Mouse (Mus musculus) urinary bladder, adult 18-20 months (tissue): ENCODE measurements at regions not wholly inside any gene's neighbourhood (a gene's known extent, or its start where the extent isn't known, plus 50 kb on each side); places are given as distances from the start of the nearest gene placed in this dataset.

Experiments
- DNase-seq, 2 experiments: peaks; one replicate each; pipeline ENCODE4 v3.0.0; 2022; ENCODE audit warnings: low spot score in 2 of 2, mixed read lengths in 2 of 2

GRCm38 (mm10) chr17:47140969-47141842 is 130.8 kb upstream of the Ubr2 start:
- DNase-seq = peak in 1 of 2 experiments; percentile 46

GRCm38 (mm10) chr17:47140241-47140968 is 130.0 kb upstream of the Ubr2 start:
- peak in 1 of 2 experiments; percentile 53 for DNase-seq

- DNase-seq = peak; percentile 74 to 88
Measured at GRCm38 (mm10) chr17:47139730-47140231, 129.4 kb upstream of the Ubr2 start.

GRCm38 (mm10) chr17:47139171-47139617 is 128.8 kb upstream of the Ubr2 start:
- DNase-seq = no peak

- no peak for DNase-seq
Measured at GRCm38 (mm10) chr17:47138174-47138573, 127.8 kb upstream of the Ubr2 start.

- DNase-seq = no peak
Measured at GRCm38 (mm10) chr17:47135391-47135790, 125.0 kb upstream of the Ubr2 start.

- no peak for DNase-seq
Measured at GRCm38 (mm10) chr17:47133785-47134184, 123.4 kb upstream of the Ubr2 start.

- DNase-seq = no peak
Measured at GRCm38 (mm10) chr17:47127571-47127970, 117.2 kb upstream of the Ubr2 start.

- DNase-seq = no peak
Measured at GRCm38 (mm10) chr17:47123576-47123975, 113.2 kb upstream of the Ubr2 start.

GRCm38 (mm10) chr17:47122221-47122620 is 111.9 kb upstream of the Ubr2 start:
- no peak for DNase-seq

GRCm38 (mm10) chr17:47118010-47118409 is 107.7 kb upstream of the Ubr2 start:
- no peak for DNase-seq

GRCm38 (mm10) chr17:47115754-47116153 is 105.4 kb upstream of the Ubr2 start:
- DNase-seq = no peak

GRCm38 (mm10) chr17:47115141-47115540 is 104.8 kb upstream of the Ubr2 start:
- DNase-seq = no peak

GRCm38 (mm10) chr17:47114736-47115135 is 104.4 kb upstream of the Ubr2 start:
- no peak for DNase-seq

GRCm38 (mm10) chr17:47112556-47113225 is 102.3 kb upstream of the Ubr2 start:
- DNase-seq = peak in 1 of 2 experiments; percentile 50

GRCm38 (mm10) chr17:47110836-47111235 is 100.5 kb upstream of the Ubr2 start:
- no peak for DNase-seq

GRCm38 (mm10) chr17:47104328-47104727 is 94.0 kb upstream of the Ubr2 start:
- DNase-seq = peak; percentile 12 to 18

- no peak for DNase-seq
Measured at GRCm38 (mm10) chr17:47095191-47095590, 84.8 kb upstream of the Ubr2 start.

GRCm38 (mm10) chr17:47092076-47092475 is 81.7 kb upstream of the Ubr2 start:
- DNase-seq = no peak

- DNase-seq = no peak
Measured at GRCm38 (mm10) chr17:47089769-47090168, 79.4 kb upstream of the Ubr2 start.

GRCm38 (mm10) chr17:47069206-47069605 is 58.9 kb upstream of the Ubr2 start:
- DNase-seq = no peak
